Mouse (Mus musculus): ENCODE measurements at regions not wholly inside any gene's neighbourhood (a gene's known extent, or its start where the extent isn't known, plus 50 kb on each side); places are given as distances from the start of the nearest gene placed in this dataset.

GRCm38 (mm10) chr10:37618606-37619005 is 479.9 kb upstream of the Marcks start:
- dilution Hi-C loops (cut with MboI; ENCODE audit: extremely low pct_ligation_motif_present, extremely low pct_unique_long_range_greater_than_20kb, low sequenced_read_pairs) = no loop called here
- Histone ChIP-seq H3K27me3 (replicated peaks) (no peaks in the 10 kb centered on the region), H3K79me2 (replicated peaks; ENCODE audit: control insufficient read depth, extremely low read depth, insufficient read depth, poor library complexity, severe bottlenecking) (no peaks in the 10 kb centered on the region), H3K27ac (ENCODE audit: insufficient read depth, low read depth) (no peak overlapping the region), H3K9me3 (replicated peaks; ENCODE audit: low read length) (no peaks in the 10 kb centered on the region), H3K4me3 (replicated peaks in 1 of 3; ENCODE audit: low read depth in 2 of 3, low read length in 2 of 3, poor library complexity in 1 of 3) (no peak overlapping the region), H3K36me3 (replicated peaks in 1 of 2; ENCODE audit: control insufficient read depth in 1 of 2, insufficient read depth in 1 of 2, low read length in 1 of 2) (no peaks in the 10 kb centered on the region), H3K9ac (ENCODE audit: insufficient read depth, low read depth) (no peak overlapping the region), H3K4me1 (ENCODE audit: control insufficient read depth in 1 of 2, insufficient read depth in 2 of 2) (no peaks in the 10 kb centered on the region), H3K4me2 (ENCODE audit: insufficient read depth, low read depth, poor library complexity, severe bottlenecking) (no peak overlapping the region)
- in situ Hi-C loops (cut with MboI; ENCODE audit: low pct_ligation_motif_present, low pct_unique_long_range_greater_than_20kb, low sequenced_read_pairs) = no loop called here
- DNase-seq (ENCODE audit: extremely low read depth) = no peak
- TF ChIP-seq TBP (conservative IDR thresholded peaks at IDR 0.05; ENCODE audit: low read depth, low read length) (no peak), TCF12 (IDR thresholded peaks at IDR 0.05; ENCODE audit: low read depth, low read length) (no peak), RCOR1 (conservative IDR thresholded peaks at IDR 0.05; ENCODE audit: low read depth, low read length) (no peak), MYC (IDR thresholded peaks at IDR 0.05; ENCODE audit: low read depth, low read length) (no peak), PAX5 (IDR thresholded peaks at IDR 0.05; ENCODE audit: low read length) (no peak)

- H3K4me1 ChIP-seq (ENCODE audit: control insufficient read depth in 1 of 2, insufficient read depth in 2 of 2) = no peaks in the 10 kb centered on the region
- in situ Hi-C loops (cut with MboI; ENCODE audit: low pct_ligation_motif_present, low pct_unique_long_range_greater_than_20kb, low sequenced_read_pairs) = no loop called here
- no peak overlapping the region for H3K27ac ChIP-seq (ENCODE audit: insufficient read depth, low read depth)
- dilution Hi-C loops (cut with MboI; ENCODE audit: extremely low pct_ligation_motif_present, extremely low pct_unique_long_range_greater_than_20kb, low sequenced_read_pairs) = no loop called here
- H3K27me3 ChIP-seq (replicated peaks) = no peaks in the 10 kb centered on the region
- H3K79me2 ChIP-seq (replicated peaks; ENCODE audit: control insufficient read depth, extremely low read depth, insufficient read depth, poor library complexity, severe bottlenecking) = no peaks in the 10 kb centered on the region
- no peak overlapping the region for H3K9ac ChIP-seq (ENCODE audit: insufficient read depth, low read depth)
- TF ChIP-seq ZNF384 (IDR thresholded peaks at IDR 0.05; ENCODE audit: low read depth, low read length) (no peak), CHD2 (IDR thresholded peaks at IDR 0.05; ENCODE audit: low read length) (no peak)
- no peaks in the 10 kb centered on the region for H3K36me3 ChIP-seq (replicated peaks in 1 of 2; ENCODE audit: control insufficient read depth in 1 of 2, insufficient read depth in 1 of 2, low read length in 1 of 2)
- no peaks in the 10 kb centered on the region for H3K9me3 ChIP-seq (replicated peaks; ENCODE audit: low read length)
- no peak overlapping the region for H3K4me2 ChIP-seq (ENCODE audit: insufficient read depth, low read depth, poor library complexity, severe bottlenecking)
- no peak overlapping the region for H3K4me3 ChIP-seq (replicated peaks in 1 of 3; ENCODE audit: low read depth in 2 of 3, low read length in 2 of 3, poor library complexity in 1 of 3)
- DNase-seq (ENCODE audit: extremely low read depth) = no peak
Measured at GRCm38 (mm10) chr10:37617708-37618300, 479.1 kb upstream of the Marcks start.

GRCm38 (mm10) chr10:37615926-37616691 is 477.4 kb upstream of the Marcks start:
- no peak overlapping the region for H3K27ac ChIP-seq (ENCODE audit: insufficient read depth, low read depth)
- no peak overlapping the region for H3K4me3 ChIP-seq (replicated peaks in 1 of 3; ENCODE audit: low read depth in 2 of 3, low read length in 2 of 3, poor library complexity in 1 of 3)
- no peak overlapping the region for H3K4me2 ChIP-seq (ENCODE audit: insufficient read depth, low read depth, poor library complexity, severe bottlenecking)
- no peaks in the 10 kb centered on the region for H3K4me1 ChIP-seq (ENCODE audit: control insufficient read depth in 1 of 2, insufficient read depth in 2 of 2)
- H3K27me3 ChIP-seq (replicated peaks) = no peaks in the 10 kb centered on the region
- no peaks in the 10 kb centered on the region for H3K9me3 ChIP-seq (replicated peaks; ENCODE audit: low read length)
- DNase-seq (ENCODE audit: extremely low read depth) = no peak
- in situ Hi-C loops (cut with MboI; ENCODE audit: low pct_ligation_motif_present, low pct_unique_long_range_greater_than_20kb, low sequenced_read_pairs) = no loop called here
- no peak for TF ChIP-seq HCFC1 (IDR thresholded peaks at IDR 0.05; ENCODE audit: low read depth, low read length)
- no peak for TF ChIP-seq USF2 (conservative IDR thresholded peaks at IDR 0.05; ENCODE audit: low read depth, low read length)
- no peak for TF ChIP-seq TCF12 (IDR thresholded peaks at IDR 0.05; ENCODE audit: low read depth, low read length)
- no peak overlapping the region for H3K9ac ChIP-seq (ENCODE audit: insufficient read depth, low read depth)
- H3K36me3 ChIP-seq (replicated peaks in 1 of 2; ENCODE audit: control insufficient read depth in 1 of 2, insufficient read depth in 1 of 2, low read length in 1 of 2) = no peaks in the 10 kb centered on the region
- H3K79me2 ChIP-seq (replicated peaks; ENCODE audit: control insufficient read depth, extremely low read depth, insufficient read depth, poor library complexity, severe bottlenecking) = no peaks in the 10 kb centered on the region
- dilution Hi-C loops (cut with MboI; ENCODE audit: extremely low pct_ligation_motif_present, extremely low pct_unique_long_range_greater_than_20kb, low sequenced_read_pairs) = no loop called here

All from CH12.LX (cell line).